Mouse (Mus musculus) kidney, adult 2 months (tissue): Measurements from ENCODE around the gene Epo.

Experiments
- CTCF ChIP-seq: fragments of 200-500 bp; conservative IDR thresholded peaks from 2 replicates; pipeline ENCODE4 v1.5.1; 2011; ENCODE audit warnings: low read depth, mild to moderate bottlenecking, control low read depth, low read length, moderate library complexity, mixed read lengths; ENCODE audit not compliant: insufficient read depth, insufficient read length
- POLR2A ChIP-seq: fragments of 200-500 bp; IDR thresholded peaks from one replicate; pipeline ENCODE4 v1.6.1; 2011; ENCODE audit warnings: low read depth, low read length, control low read depth

GRCm38 (mm10) chr5:137433889-137434288 lies 99.2 kb downstream of the Epo start:
- no peak for TF ChIP-seq POLR2A
- no peak for TF ChIP-seq CTCF
